Mouse (Mus musculus) kidney, adult 2 months (tissue): Measurements from ENCODE around the gene Gm42674.

Experiments
- CTCF ChIP-seq: fragments of 200-500 bp; conservative IDR thresholded peaks from 2 replicates; pipeline ENCODE4 v1.5.1; 2011; ENCODE audit warnings: low read depth, mild to moderate bottlenecking, control low read depth, low read length, moderate library complexity, mixed read lengths; ENCODE audit not compliant: insufficient read depth, insufficient read length
- POLR2A ChIP-seq: fragments of 200-500 bp; IDR thresholded peaks from one replicate; pipeline ENCODE4 v1.6.1; 2011; ENCODE audit warnings: low read depth, low read length, control low read depth

- TF ChIP-seq CTCF (no peak), POLR2A (no peak)
Observed at GRCm38 (mm10) chr3:90587361-90588101, 14.2 kb upstream of the Gm42674 start.
